Mouse (Mus musculus) olfactory bulb, adult 2 months (tissue): ENCODE measurements around the gene AI661453. TPM values are rescaled to one million over a fixed set of nuclear protein-coding genes. Genes with fewer than 3 reads are reported as not detected.

ENCODE experiments used
- H3K27ac ChIP-seq: fragments of 200-500 bp; 2 replicates; pipeline ENCODE4 v1.5.1; 2012; ENCODE audit warnings: low read depth, low read length; ENCODE audit not compliant: insufficient read depth
- H3K4me1 ChIP-seq: fragments of 200-500 bp; 2 replicates; pipeline ENCODE4 v1.6.1; 2012; ENCODE audit warnings: low read length; ENCODE audit not compliant: control insufficient read depth, insufficient read depth
- H3K4me3 ChIP-seq: fragments of 200-500 bp; 2 replicates; pipeline ENCODE4 v1.5.1; 2012; ENCODE audit warnings: mild to moderate bottlenecking, low read depth, low read length, moderate library complexity; ENCODE audit not compliant: insufficient read depth
- CTCF ChIP-seq: fragments of 200-500 bp; IDR thresholded peaks from 2 replicates; pipeline ENCODE4 v1.5.1; 2012; ENCODE audit warnings: low read depth, mild to moderate bottlenecking, low read length, moderate library complexity; ENCODE audit not compliant: insufficient read depth
- POLR2A ChIP-seq: fragments of 200-500 bp; IDR thresholded peaks from 2 replicates; pipeline ENCODE4 v1.6.1; 2012; ENCODE audit warnings: mild to moderate bottlenecking, low read depth, low read length, moderate library complexity; ENCODE audit not compliant: insufficient read depth
- WGBS: fragments of 180-500 bp; shearing (Covaris S2); methylation state at CpG from one replicate; pipeline ENCODE4 v1.1.7; 2018; 5-methylcytosine and 5-hydroxymethylcytosine counted together
- polyA plus RNA-seq: library from polyadenylated mRNA; stranded (reverse); fragments of >200 nt; gene quantifications from 2 replicates; pipeline ENCODE4 v1.2.4, GENCODE M21; 2012; ENCODE audit warnings: low replicate concordance; ENCODE audit not compliant: missing spikeins, insufficient read depth, insufficient read length

The AI661453 gene
- polyA plus RNA-seq, 1 experiment = not detected

DNA sequence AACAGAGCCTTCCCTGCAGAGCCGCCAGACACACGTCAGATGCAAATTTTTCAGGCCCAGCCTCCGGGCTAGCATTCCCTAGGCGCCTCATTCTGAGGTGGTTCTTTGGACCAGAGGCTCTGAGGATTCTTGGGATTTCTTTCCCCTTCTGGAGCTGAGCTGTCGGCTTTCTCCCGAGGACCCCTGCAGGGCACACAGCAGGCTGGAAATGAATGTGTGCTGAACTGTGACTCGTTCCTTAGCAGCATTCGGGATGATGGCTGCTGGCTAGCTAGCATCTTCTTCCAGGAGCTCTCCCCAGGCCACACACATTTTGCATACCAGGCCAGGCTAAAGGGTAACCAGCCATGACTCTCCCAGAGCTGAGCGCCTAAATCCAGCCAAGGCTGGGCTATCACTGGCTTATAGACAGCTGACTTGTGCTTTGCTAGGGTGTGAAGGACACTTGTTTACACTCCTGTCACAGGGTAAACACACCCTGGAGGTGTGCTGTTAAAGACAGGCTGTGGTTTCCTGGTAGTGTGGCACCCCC lies 4.0 kb downstream of the AI661453 start:
- no peak for TF ChIP-seq CTCF
- no peak for TF ChIP-seq POLR2A
- H3K27ac ChIP-seq = no peak overlapping the region
- no peak overlapping the region for H3K4me3 ChIP-seq
- 28% methylated on average over 9 of the region's 9 CpGs for WGBS
- H3K4me1 ChIP-seq = peaks cover 23% of the 10 kb centered on the region

DNA sequence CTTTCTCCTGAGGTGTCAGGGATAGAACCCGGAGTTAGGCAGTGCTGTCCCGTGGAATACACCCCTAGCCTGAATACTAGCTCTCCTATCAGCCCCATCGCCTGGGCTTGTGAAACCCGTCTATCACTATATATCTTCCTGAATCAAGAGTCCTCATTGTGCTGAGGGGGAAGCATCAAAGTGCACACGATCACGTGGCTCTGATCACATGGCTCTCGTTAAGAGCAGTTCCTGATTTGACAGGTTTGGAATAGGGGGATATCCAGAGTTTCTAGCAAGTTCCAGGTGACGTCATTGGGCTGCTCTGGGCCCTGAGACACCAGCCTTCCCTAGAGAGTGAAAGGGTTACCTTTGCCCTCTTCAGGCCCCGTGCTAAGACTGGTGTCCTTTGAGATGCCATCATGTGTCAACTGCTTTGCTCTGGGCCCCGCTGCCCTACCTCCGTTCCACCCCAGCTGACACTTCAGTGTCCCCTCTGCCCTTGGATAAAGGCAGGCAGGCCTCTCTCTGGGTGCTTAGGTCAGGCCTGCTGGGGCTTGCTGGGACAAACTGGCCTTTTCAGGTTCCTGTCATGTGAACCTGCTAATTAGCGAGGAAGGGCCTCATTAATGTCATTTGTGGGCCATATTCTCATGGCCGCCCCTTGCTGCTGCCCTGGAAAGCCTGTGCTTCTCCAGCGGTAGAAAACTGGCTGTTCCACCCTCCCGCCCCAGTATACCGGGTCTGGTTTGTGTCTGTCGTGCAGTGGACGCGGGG lies 5.1 kb downstream of the AI661453 start:
- Histone ChIP-seq H3K27ac (no peak overlapping the region), H3K4me3 (no peak overlapping the region), H3K4me1 (peaks cover 19% of the 10 kb centered on the region)
- TF ChIP-seq POLR2A (no peak), CTCF (no peak)
- WGBS = 70% methylated on average over 19 of the region's 19 CpGs

- WGBS = 93% methylated on average over 3 of the region's 3 CpGs
- Histone ChIP-seq H3K27ac (no peak overlapping the region), H3K4me1 (peaks cover 11% of the 10 kb centered on the region), H3K4me3 (no peak overlapping the region)
- TF ChIP-seq POLR2A = no peak
- no peak for TF ChIP-seq CTCF
Measured at GRCm38 (mm10) chr17:47442271-47442670, 5.9 kb downstream of the AI661453 start.

GRCm38 (mm10) chr17:47444113-47444512 lies 7.7 kb downstream of the AI661453 start:
- WGBS = 76% methylated on average over 6 of the region's 6 CpGs
- H3K27ac ChIP-seq = no peak overlapping the region
- no peak overlapping the region for H3K4me3 ChIP-seq
- TF ChIP-seq CTCF (no peak), POLR2A (no peak)
- peaks cover 11% of the 10 kb centered on the region for H3K4me1 ChIP-seq

GRCm38 (mm10) chr17:47445518-47445917 lies 9.1 kb downstream of the AI661453 start:
- no peak overlapping the region for H3K4me3 ChIP-seq
- whole genome bisulfite sequencing = 90% methylated on average over 11 of the region's 11 CpGs
- peaks cover 11% of the 10 kb centered on the region for H3K4me1 ChIP-seq
- TF ChIP-seq POLR2A = no peak
- no peak for TF ChIP-seq CTCF
- no peak overlapping the region for H3K27ac ChIP-seq

- WGBS = 94% methylated on average over 9 of the region's 9 CpGs
- TF ChIP-seq POLR2A = no peak
- no peak for TF ChIP-seq CTCF
Measured at GRCm38 (mm10) chr17:47446025-47446424, 9.6 kb downstream of the AI661453 start.

DNA sequence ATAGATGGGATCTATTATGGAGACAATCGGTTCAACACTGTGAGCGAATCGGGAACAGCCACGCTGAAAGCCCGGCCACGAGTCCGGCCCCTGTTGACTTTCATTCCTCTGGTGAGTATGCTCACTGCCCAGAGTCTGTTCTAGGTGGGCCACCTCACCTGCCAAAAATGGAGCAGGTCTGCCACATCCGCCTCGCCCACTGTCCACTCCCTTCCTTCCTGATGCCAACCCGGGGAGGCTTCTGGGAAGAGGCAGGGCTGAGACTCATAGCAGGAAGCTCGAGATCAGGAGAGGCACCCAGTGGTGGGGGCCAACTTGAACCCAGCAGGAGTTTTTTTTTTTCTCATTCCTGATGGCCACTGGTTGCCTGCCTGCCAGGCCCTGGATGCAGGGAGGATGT lies 10.1 kb downstream of the AI661453 start:
- no peak overlapping the region for H3K4me3 ChIP-seq
- TF ChIP-seq POLR2A (no peak), CTCF (no peak)
- H3K27ac ChIP-seq = no peak overlapping the region
- peaks cover 14% of the 10 kb centered on the region for H3K4me1 ChIP-seq
- WGBS = 90% methylated on average over 11 of the region's 11 CpGs

More at GRCm38 (mm10) chr17:47446025-47446424, 9.6 kb downstream of the AI661453 start:
- Histone ChIP-seq H3K4me3 (no peak overlapping the region), H3K27ac (no peak overlapping the region), H3K4me1 (peaks cover 13% of the 10 kb centered on the region)

DNA sequence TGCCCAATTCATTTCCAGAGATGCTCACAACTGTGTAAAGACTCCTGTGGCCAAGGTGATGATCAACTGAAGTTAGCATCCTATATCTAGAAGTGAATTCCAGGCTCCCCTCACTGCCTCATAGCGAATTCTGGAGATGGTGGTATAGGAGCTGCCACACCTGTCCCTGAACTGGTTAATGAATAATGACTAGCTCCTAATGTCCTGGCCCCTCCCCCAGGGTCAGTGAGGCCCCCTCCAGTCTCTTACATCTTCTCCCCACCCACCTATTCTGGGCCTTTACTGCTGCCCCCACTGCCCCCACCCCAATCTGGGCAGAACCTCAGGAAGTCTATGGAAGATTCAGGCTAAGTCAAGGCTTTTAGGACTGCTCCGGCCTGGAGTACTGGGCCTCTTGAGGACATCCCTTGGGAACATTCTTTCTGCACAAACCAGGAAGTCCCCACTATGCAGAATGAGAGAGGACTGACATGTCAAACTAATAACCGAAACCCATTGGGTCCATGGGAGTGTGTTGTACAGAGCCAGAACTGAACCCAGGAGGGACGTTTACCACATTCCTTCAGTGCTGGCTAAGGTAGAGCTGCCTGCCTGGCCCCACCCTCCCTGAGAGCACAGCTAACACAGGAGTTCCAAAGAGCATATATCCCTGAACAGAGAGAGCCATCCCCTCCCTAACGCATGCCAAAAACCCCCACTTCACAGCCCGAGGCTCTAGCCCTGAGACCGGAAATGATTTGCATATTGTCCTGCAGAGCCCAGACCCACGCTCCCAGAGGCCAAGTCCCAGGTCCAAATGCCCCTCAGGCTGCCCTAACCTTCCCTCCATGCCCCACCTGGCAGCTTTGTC lies 12.3 kb downstream of the AI661453 start:
- H3K4me1 ChIP-seq = peaks cover 10% of the 10 kb centered on the region; the same call in 1 of the 2 replicates
- no peak overlapping the region for H3K27ac ChIP-seq
- H3K4me3 ChIP-seq = no peak overlapping the region
- TF ChIP-seq POLR2A (no peak), CTCF (no peak)
- 75% methylated on average over 8 of the region's 8 CpGs for WGBS

DNA sequence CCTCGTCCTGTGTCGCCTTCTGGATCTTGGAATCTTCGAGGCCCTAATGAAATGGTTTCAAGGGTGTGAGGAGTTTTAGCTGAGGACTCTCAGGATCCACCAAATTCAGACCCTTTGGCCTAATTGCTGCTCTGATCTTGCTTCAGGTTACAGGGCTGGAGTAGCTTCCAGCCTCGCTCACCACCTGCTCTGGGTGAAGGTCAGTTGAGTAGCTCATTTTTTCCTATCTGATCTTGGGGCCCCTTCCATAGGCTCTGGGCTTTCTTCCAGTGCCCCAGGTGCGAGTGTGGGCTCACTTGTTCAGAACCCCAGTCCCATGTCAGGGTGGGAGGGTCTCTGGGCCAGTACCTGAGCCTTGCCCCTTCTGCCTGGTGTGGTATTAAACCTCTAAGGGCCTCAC lies 13.0 kb downstream of the AI661453 start:
- 91% methylated on average over 5 of the region's 5 CpGs for WGBS
- H3K4me3 ChIP-seq = no peak overlapping the region
- H3K4me1 ChIP-seq = peaks cover 10% of the 10 kb centered on the region; the same call in 1 of the 2 replicates
- no peak for TF ChIP-seq CTCF
- H3K27ac ChIP-seq = no peak overlapping the region
